Mouse (Mus musculus) MEL-GATA-1-ER (cell line): ENCODE data around the gene Ern1.

ENCODE experiments used
- DNase-seq: peaks from one replicate; pipeline ENCODE4 v3.0.0-alpha.2; 2012; ENCODE audit warnings: low read depth; ENCODE audit errors: extremely low read depth

Ern1 gene

GRCm38 (mm10) chr11:106392597-106393330 is 94.9 kb downstream of the Ern1 start:
- no peak for DNase-seq

GRCm38 (mm10) chr11:106391546-106392188 is 96.0 kb downstream of the Ern1 start:
- peak; percentile 49 for DNase-seq

- DNase-seq = no peak
Measured at GRCm38 (mm10) chr11:106390757-106391156, 96.9 kb downstream of the Ern1 start.

GRCm38 (mm10) chr11:106389611-106390010 is 98.0 kb downstream of the Ern1 start:
- no peak for DNase-seq

GRCm38 (mm10) chr11:106387791-106388216 is 99.8 kb downstream of the Ern1 start, which contains the start of gene Icam2:
Gene Icam2, minus strand, starts transcription at chr11:106388075.
- peak; percentile 78 for DNase-seq

GRCm38 (mm10) chr11:106387020-106387419 is 100.6 kb downstream of the Ern1 start:
- DNase-seq = peak; percentile 62

- no peak for DNase-seq
Measured at GRCm38 (mm10) chr11:106386409-106386808, 101.2 kb downstream of the Ern1 start.

- DNase-seq = no peak
Measured at GRCm38 (mm10) chr11:106383051-106383790, 104.4 kb downstream of the Ern1 start.

GRCm38 (mm10) chr11:106382424-106382823 is 105.2 kb downstream of the Ern1 start:
- peak; percentile 87 for DNase-seq

GRCm38 (mm10) chr11:106381883-106382282 is 105.8 kb downstream of the Ern1 start:
- DNase-seq = no peak

GRCm38 (mm10) chr11:106381011-106381410 is 106.6 kb downstream of the Ern1 start:
- peak; percentile 33 for DNase-seq

- no peak for DNase-seq
Measured at GRCm38 (mm10) chr11:106374979-106375378, 112.7 kb downstream of the Ern1 start.

GRCm38 (mm10) chr11:106374559-106374958 is 113.1 kb downstream of the Ern1 start:
- DNase-seq = no peak

- DNase-seq = no peak
Measured at GRCm38 (mm10) chr11:106373998-106374397, 113.7 kb downstream of the Ern1 start.

GRCm38 (mm10) chr11:106366316-106366715 is 121.3 kb downstream of the Ern1 start:
- peak; percentile 49 for DNase-seq

- DNase-seq = no peak
Measured at GRCm38 (mm10) chr11:106365366-106365765, 122.3 kb downstream of the Ern1 start, which contains the start of gene Prr29. Gene Prr29, plus strand, starts transcription at chr11:106365472.

GRCm38 (mm10) chr11:106364712-106365111 is 122.9 kb downstream of the Ern1 start:
- no peak for DNase-seq

GRCm38 (mm10) chr11:106359350-106359749 is 128.3 kb downstream of the Ern1 start:
- no peak for DNase-seq

GRCm38 (mm10) chr11:106355382-106356128 is 132.1 kb downstream of the Ern1 start:
- no peak for DNase-seq

- no peak for DNase-seq
Measured at GRCm38 (mm10) chr11:106354181-106354580, 133.5 kb downstream of the Ern1 start.

- DNase-seq = no peak
Measured at GRCm38 (mm10) chr11:106353188-106353587, 134.5 kb downstream of the Ern1 start, which contains the start of gene Scn4a. Gene Scn4a, minus strand, starts transcription at chr11:106353288.
